Mouse (Mus musculus) forebrain, embryonic 14.5 days (tissue): ENCODE measurements around the gene Tmc8. TPM values are rescaled to one million over a fixed set of nuclear protein-coding genes. Genes with fewer than 3 reads are reported as not detected.

Experiments used
- ATAC-seq: fragments of 200-750 bp; cut with Nextera tagmentation; 2 replicates; pipeline ENCODE4 v1.8.0; 2017; ENCODE audit warnings: mild to moderate bottlenecking, moderate library complexity
- DNase-seq: peaks from one replicate; pipeline ENCODE4 v3.0.0-alpha.2; 2015; ENCODE audit warnings: low spot score
- H3K27ac ChIP-seq: fragments of 300-500 bp; sonication (generic); 2 replicates; pipeline ENCODE4 v1.5.1; 2014; ENCODE audit warnings: low read depth, mild to moderate bottlenecking, control low read depth, low read length, moderate library complexity
- H3K27me3 ChIP-seq: fragments of 300-500 bp; sonication (generic); replicated peaks from 2 replicates; pipeline ENCODE4 v1.6.1; 2014; ENCODE audit warnings: low read length, control low read depth, mixed read lengths; ENCODE audit not compliant: control insufficient read depth, insufficient read depth
- H3K36me3 ChIP-seq: fragments of 300-500 bp; sonication (generic); 2 replicates; pipeline ENCODE4 v1.6.1; 2014; ENCODE audit warnings: low read length, control low read depth; ENCODE audit not compliant: control insufficient read depth, insufficient read depth
- H3K4me1 ChIP-seq: fragments of 300-500 bp; sonication (generic); 2 replicates; pipeline ENCODE4 v1.6.1; 2014; ENCODE audit warnings: antibody characterized with exemption, low read length, control low read depth; ENCODE audit not compliant: control insufficient read depth, insufficient read depth
- H3K4me2 ChIP-seq: fragments of 300-500 bp; sonication (generic); 2 replicates; pipeline ENCODE4 v1.6.1; 2014; ENCODE audit warnings: mild to moderate bottlenecking, control low read depth, low read length
- H3K4me3 ChIP-seq: fragments of 300-500 bp; sonication (generic); 2 replicates; pipeline ENCODE4 v1.5.1; 2014; ENCODE audit warnings: low read depth, low read length, control low read depth
- H3K9ac ChIP-seq: fragments of 300-500 bp; sonication (generic); 2 replicates; pipeline ENCODE4 v1.6.1; 2014; ENCODE audit warnings: mild to moderate bottlenecking, low read length, control low read depth, moderate library complexity
- H3K9me3 ChIP-seq: fragments of 300-500 bp; sonication (generic); replicated peaks from 2 replicates; pipeline ENCODE4 v1.6.1; 2016; ENCODE audit warnings: low read length, control low read depth, mixed read lengths; ENCODE audit not compliant: control insufficient read depth
- WGBS: fragments of 180-500 bp; shearing (Covaris S2); extraction: QIAGEN DNeasy Blood & Tissue Kit; methylation state at CpG from one replicate; pipeline ENCODE4 v1.1.7; 2014; 5-methylcytosine and 5-hydroxymethylcytosine counted together
- polyA plus RNA-seq: library from polyadenylated mRNA; unstranded; fragments of >200 nt; fragmentation: Nextera tagmentation; extraction: Ambion mirVana; gene quantifications from 2 replicates; pipeline ENCODE4 v1.2.1, GENCODE M21; 2014

The Tmc8 gene
- polyA plus RNA-seq, 1 experiment from 2014 or later, result 0.29 TPM

GRCm38 (mm10) chr11:117822728-117823241 is 40.9 kb downstream of the Tmc8 start:
- WGBS, result 81% methylated on average over 7 of the region's 7 CpGs
- no peak for DNase-seq
- no peak overlapping the region for H3K4me3 ChIP-seq
- H3K9ac ChIP-seq, result no peak overlapping the region
- H3K27ac ChIP-seq, result no peak overlapping the region
- H3K9me3 ChIP-seq, result no peaks in the 10 kb centered on the region
- H3K4me2 ChIP-seq, result no peak overlapping the region
- peaks cover 28% of the 10 kb centered on the region; the same call in 1 of the 2 replicates for H3K36me3 ChIP-seq
- no peaks in the 10 kb centered on the region for H3K27me3 ChIP-seq
- H3K4me1 ChIP-seq, result peaks cover 16% of the 10 kb centered on the region
- ATAC-seq, result no peak

GRCm38 (mm10) chr11:117823411-117823810 is 41.5 kb downstream of the Tmc8 start:
- no peak for DNase-seq
- ATAC-seq, result no peak
- Histone ChIP-seq H3K9me3 (no peaks in the 10 kb centered on the region), H3K27ac (no peak overlapping the region), H3K4me1 (peaks cover 20% of the 10 kb centered on the region), H3K4me2 (no peak overlapping the region), H3K4me3 (no peak overlapping the region), H3K27me3 (no peaks in the 10 kb centered on the region), H3K36me3 (peaks cover 28% of the 10 kb centered on the region; the same call in 1 of the 2 replicates), H3K9ac (no peak overlapping the region)
- 90% methylated on average over 6 of the region's 6 CpGs for WGBS

DNA sequence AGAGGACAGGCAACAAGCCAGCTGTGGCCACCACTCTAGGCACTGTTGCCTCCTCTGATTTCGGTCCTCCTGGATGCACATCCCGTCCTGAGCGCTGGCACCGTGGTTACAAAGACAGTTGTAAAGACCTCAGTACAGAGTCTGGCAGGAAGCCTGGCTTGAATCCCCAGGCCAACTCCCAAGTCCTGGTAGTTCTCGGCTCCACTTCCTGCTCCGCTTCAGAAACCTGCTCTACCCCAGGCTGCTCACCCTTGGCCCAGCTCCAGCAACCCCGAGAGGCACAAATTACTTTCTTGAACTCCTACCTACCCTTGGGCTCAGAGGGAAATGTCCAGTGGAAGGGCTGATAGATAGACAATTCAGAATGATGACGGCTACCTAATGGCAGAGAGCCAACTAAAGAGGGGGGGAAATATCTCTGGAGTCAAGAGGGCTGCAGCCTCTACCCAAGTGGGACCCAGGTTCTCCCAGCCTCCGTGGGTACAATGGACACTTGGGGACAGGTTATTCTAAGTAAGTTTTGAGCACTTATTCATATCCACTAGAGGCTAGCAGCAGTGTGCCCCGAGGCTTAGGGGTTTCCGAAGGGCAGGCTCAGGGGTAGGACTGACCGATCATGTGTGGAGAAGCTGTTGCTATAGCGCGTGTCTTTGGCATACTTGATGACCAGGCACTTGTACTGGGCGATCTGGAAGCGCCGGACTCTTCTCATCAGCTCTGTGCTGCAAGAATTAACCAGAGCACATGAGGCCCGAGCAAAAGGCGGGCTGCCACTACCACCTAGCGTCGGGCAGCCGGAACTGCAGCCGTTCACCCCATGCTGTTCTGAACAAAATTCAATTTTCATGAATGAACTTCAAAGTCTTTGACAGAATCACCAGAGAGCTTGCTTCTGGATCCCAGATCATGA is 42.4 kb downstream of the Tmc8 start:
- H3K36me3 ChIP-seq, result peaks cover 26% of the 10 kb centered on the region; the same call in 1 of the 2 replicates
- H3K9ac ChIP-seq, result peak overlapping the region; percentile 56
- no peaks in the 10 kb centered on the region for H3K27me3 ChIP-seq
- peak overlapping the region; percentile 76; the same call in 1 of the 2 replicates for H3K27ac ChIP-seq
- DNase-seq (peak; percentile 85), ATAC-seq (peak; percentile 77)
- 11% methylated on average over 23 of the region's 23 CpGs for WGBS
- peak overlapping the region; percentile 74 for H3K4me2 ChIP-seq
- H3K9me3 ChIP-seq, result no peaks in the 10 kb centered on the region
- H3K4me3 ChIP-seq, result peak overlapping the region; percentile 34
- peaks cover 22% of the 10 kb centered on the region for H3K4me1 ChIP-seq

- under 1% methylated on average over 34 of the region's 34 CpGs for WGBS
- Histone ChIP-seq H3K4me3 (peak within 1 kb of the TSS; percentile 34), H3K27ac (peak within 1 kb of the TSS; percentile 76), H3K27me3 (no peaks in the 10 kb centered on the region), H3K36me3 (peaks cover 16% of the 10 kb centered on the region; the same call in 1 of the 2 replicates), H3K9ac (peak within 1 kb of the TSS; percentile 56), H3K9me3 (no peaks in the 10 kb centered on the region), H3K4me1 (peaks cover 22% of the 10 kb centered on the region), H3K4me2 (peak within 1 kb of the TSS; percentile 74)
- DNase-seq, result peak; percentile 90
- ATAC-seq, result peak; percentile 59
Observed at GRCm38 (mm10) chr11:117825333-117826101, 43.6 kb downstream of the Tmc8 start, which contains the start of the genes Afmid and Tk1. TSS of gene Afmid (plus strand) at chr11:117825924. TSS of gene Tk1 (minus strand) at chr11:117826092.

GRCm38 (mm10) chr11:117826164-117826563 is 44.3 kb downstream of the Tmc8 start:
- ATAC-seq, result peak; percentile 28
- Histone ChIP-seq H3K4me3 (peak overlapping the region; percentile 34), H3K4me2 (peak overlapping the region; percentile 74), H3K4me1 (peaks cover 22% of the 10 kb centered on the region), H3K27me3 (no peaks in the 10 kb centered on the region), H3K36me3 (peaks cover 11% of the 10 kb centered on the region; the same call in 1 of the 2 replicates), H3K27ac (peak overlapping the region; percentile 76), H3K9me3 (no peaks in the 10 kb centered on the region), H3K9ac (peak overlapping the region; percentile 56)
- 2% methylated on average over 5 of the region's 5 CpGs for WGBS
- peak; percentile 56 for DNase-seq

DNA sequence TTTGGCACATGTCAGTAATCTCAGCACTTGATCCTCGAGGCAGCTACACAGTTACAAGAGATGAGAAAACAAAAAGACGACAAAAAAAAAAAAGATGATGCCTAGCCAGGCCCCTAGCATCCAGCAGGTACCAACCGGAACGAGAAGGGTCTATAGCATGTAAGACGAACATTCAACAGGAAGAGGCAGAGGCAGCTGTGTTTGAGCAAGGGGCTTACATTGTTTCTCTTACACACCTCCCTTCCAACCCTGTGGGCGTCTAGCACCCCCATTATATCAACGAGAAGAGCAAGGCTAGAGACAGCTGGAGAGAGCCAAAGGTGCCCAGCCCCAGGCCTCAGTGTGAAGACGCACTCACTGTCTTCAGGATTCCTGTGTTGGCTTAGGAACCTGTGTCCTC is 45.0 kb downstream of the Tmc8 start:
- H3K36me3 ChIP-seq, result 0 out of 2 replicates have a peak, but pooled peaks cover 4% of the 10 kb centered on the region
- peak overlapping the region; percentile 74 for H3K4me2 ChIP-seq
- 52% methylated on average over 8 of the region's 8 CpGs for WGBS
- H3K27ac ChIP-seq, result no peak overlapping the region
- DNase-seq (no peak), ATAC-seq (no peak)
- H3K4me3 ChIP-seq, result no peak overlapping the region
- no peaks in the 10 kb centered on the region for H3K27me3 ChIP-seq
- no peak overlapping the region; the same call in 1 of the 2 replicates for H3K9ac ChIP-seq
- peaks cover 22% of the 10 kb centered on the region for H3K4me1 ChIP-seq
- H3K9me3 ChIP-seq, result no peaks in the 10 kb centered on the region

- Histone ChIP-seq H3K9ac (no peak overlapping the region), H3K36me3 (0 out of 2 replicates have a peak, but pooled peaks cover 2% of the 10 kb centered on the region), H3K9me3 (no peaks in the 10 kb centered on the region), H3K4me3 (no peak overlapping the region), H3K4me1 (peaks cover 26% of the 10 kb centered on the region), H3K27ac (no peak overlapping the region), H3K27me3 (no peaks in the 10 kb centered on the region), H3K4me2 (no peak overlapping the region)
- ATAC-seq (no peak), DNase-seq (no peak)
- WGBS, result 79% methylated on average over 3 of the region's 3 CpGs
Observed at GRCm38 (mm10) chr11:117827386-117827785, 45.5 kb downstream of the Tmc8 start.

GRCm38 (mm10) chr11:117828149-117828887 is 46.4 kb downstream of the Tmc8 start:
- Histone ChIP-seq H3K4me3 (no peak overlapping the region), H3K27ac (no peak overlapping the region), H3K4me1 (peaks cover 26% of the 10 kb centered on the region), H3K9ac (no peak overlapping the region; the same call in 1 of the 2 replicates), H3K27me3 (no peaks in the 10 kb centered on the region), H3K36me3 (no peaks in the 10 kb centered on the region), H3K4me2 (no peak overlapping the region), H3K9me3 (no peaks in the 10 kb centered on the region)
- no peak for ATAC-seq
- 72% methylated on average over 18 of the region's 18 CpGs for WGBS
- DNase-seq, result peak; percentile 45
